Mouse (Mus musculus): ENCODE measurements at regions not wholly inside any gene's neighbourhood (a gene's known extent, or its start where the extent isn't known, plus 50 kb on each side); places are given as distances from the start of the nearest gene placed in this dataset.

DNA sequence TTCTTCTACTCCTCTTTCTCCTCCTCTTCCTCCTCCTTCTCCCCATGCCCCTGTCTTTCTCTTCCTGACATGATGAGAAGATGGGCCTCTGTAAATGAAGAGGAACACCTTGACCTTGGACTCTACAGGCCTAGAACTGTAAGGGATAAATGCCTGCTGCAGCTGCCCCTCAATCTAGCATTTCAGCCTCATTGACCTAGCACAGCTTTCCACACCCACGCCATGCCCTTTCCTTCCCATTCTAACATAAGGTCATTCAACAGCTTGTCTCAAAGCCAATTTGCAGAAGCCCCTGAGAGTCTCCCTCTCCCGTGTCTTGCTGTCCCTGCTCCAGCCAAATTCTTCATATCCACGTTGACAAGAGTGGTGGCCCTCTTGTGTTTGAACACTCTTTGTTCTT is 63.8 kb upstream of the Dscam start:
- TF ChIP-seq CTCF (IDR thresholded peaks at IDR 0.05; ENCODE audit: low read depth), result no peak
- TF ChIP-seq EP300 (IDR thresholded peaks at IDR 0.05; ENCODE audit: low read depth), result no peak
